Mouse (Mus musculus): ENCODE results near the gene Wif1. TPM values are rescaled to one million over a fixed set of nuclear protein-coding genes. Genes with fewer than 3 reads are reported as not detected.

Wif1 gene
- polyA plus RNA-seq, 1 experiment = 1.8 TPM

DNA sequence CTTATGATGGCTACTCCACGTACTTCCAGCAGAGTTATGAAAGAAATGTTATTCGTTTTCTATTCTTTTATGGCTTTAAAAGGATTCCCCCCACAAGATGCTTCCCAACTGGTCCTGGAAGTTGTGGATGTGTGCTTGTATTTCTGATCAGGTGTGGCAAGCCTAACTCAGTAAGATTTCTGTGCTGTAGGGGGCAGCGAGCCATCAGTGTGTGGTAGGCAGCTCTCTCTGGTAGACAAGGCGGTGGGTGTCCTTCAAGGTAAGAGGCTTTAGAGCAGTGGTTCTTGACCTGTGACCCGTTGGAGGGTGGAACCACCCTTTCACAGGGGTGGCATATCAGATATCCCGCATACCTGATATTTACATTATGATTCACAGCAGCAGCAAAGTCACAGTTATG lies 23.1 kb downstream of the Wif1 start:
- DNase-seq = no peak

DNA sequence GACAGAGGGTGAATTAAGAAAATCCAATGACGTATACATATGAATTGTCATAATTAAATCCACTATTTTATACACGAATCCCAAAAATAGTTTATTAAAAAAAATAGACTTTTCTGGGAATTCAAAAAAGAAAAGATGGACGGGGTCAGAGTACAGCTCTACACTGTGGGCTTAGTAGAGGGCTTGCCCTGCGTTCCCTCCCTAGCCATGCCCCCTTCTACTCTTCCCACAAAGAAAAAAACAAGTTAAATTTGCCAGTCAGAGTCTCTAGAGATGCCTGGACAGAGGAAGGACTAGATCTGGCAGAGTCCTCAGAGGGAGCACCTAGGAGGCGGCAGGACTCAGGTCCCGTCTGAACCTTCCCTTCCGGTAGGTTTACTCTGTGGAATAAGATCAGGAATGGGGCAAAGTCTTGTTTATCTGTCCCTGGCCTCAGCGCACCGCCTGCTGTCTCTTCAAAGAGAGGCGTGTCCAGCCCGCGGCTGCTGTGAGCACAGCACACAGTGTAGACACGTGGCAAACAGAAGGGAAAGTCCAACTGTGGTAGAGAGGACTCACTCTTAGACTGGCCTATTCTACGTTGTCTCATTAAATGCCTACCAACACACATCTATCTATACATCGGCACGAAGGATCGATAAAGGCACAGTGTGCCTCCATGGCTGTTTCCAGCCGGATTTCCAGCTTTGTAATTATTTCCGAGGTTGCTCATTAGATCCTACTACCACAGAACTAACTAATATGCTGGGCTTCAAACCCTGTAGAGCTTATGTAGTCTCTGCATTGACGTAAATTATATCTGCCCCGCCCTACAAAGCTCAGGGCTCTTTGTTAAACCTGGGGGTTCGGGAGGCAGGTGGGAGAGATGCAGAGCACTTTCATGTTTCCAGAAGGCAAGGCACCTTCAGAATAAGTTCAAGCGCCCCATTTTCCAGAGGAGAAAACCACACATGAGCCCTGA lies 25.6 kb downstream of the Wif1 start:
- peak; percentile 80 for DNase-seq
- 69% methylated on average over 23 of the region's 23 CpGs for WGBS
- no peaks in the 10 kb centered on the region for H3K36me3 ChIP-seq (ENCODE audit: control insufficient read depth, insufficient read depth, low read length)
- 0 out of 2 replicates have a peak, but pooled peaks cover 4% of the 10 kb centered on the region for H3K4me1 ChIP-seq (ENCODE audit: control insufficient read depth, insufficient read depth, low read length)
- no peak for TF ChIP-seq POLR2A (IDR thresholded peaks at IDR 0.05; ENCODE audit: low read depth, low read length)
- TF ChIP-seq CTCF (conservative IDR thresholded peaks at IDR 0.05; ENCODE audit: insufficient read depth, insufficient read length, low read depth, low read length) = no peak
- no peaks in the 10 kb centered on the region for H3K27me3 ChIP-seq (replicated peaks; ENCODE audit: control insufficient read depth, insufficient read depth, low read length)
- H3K27ac ChIP-seq (ENCODE audit: insufficient read depth, low read depth, low read length) = no peak overlapping the region
- H3K4me3 ChIP-seq (ENCODE audit: insufficient read depth, low read depth, low read length) = no peak overlapping the region

More for the DNA sequence above, 23.1 kb downstream of the Wif1 start:
- WGBS = 87% methylated on average over 6 of the region's 6 CpGs
- Histone ChIP-seq H3K27me3 (replicated peaks; ENCODE audit: control insufficient read depth, insufficient read depth, low read length) (no peaks in the 10 kb centered on the region), H3K4me3 (ENCODE audit: insufficient read depth, low read depth, low read length) (no peak overlapping the region), H3K4me1 (ENCODE audit: control insufficient read depth, insufficient read depth, low read length) (0 out of 2 replicates have a peak, but pooled peaks cover 4% of the 10 kb centered on the region), H3K36me3 (ENCODE audit: control insufficient read depth, insufficient read depth, low read length) (no peaks in the 10 kb centered on the region), H3K27ac (ENCODE audit: insufficient read depth, low read depth, low read length) (no peak overlapping the region)
- no peak; the same call in 1 of the 2 replicates for TF ChIP-seq CTCF (conservative IDR thresholded peaks at IDR 0.05; ENCODE audit: insufficient read depth, insufficient read length, low read depth, low read length)
- TF ChIP-seq POLR2A (IDR thresholded peaks at IDR 0.05; ENCODE audit: low read depth, low read length) = no peak

DNA sequence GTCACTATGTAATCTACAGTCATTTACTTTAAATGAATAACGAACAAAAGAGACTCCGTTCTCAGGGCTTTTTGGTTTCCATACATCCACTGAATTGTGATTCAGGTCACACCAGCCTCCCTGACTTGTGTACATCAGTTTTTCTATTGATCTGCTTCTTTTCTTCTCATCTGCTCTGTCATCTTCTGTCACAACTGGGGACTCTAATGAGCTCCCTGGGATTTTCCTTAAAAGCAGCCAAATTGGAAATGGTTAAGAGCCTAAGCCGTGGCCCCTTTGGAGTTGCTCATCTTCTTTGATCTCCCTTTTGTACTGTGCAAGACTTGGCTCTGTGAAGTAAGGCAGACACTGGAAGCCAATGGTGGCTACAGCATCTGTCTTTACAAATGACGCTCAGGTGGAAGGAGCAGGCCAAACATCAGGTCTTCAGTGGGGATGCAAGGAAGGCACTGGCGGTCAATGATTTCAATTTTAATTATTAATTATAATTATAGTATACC lies 27.6 kb downstream of the Wif1 start:
- no peak overlapping the region for H3K4me3 ChIP-seq (ENCODE audit: insufficient read depth, low read depth, low read length)
- no peak overlapping the region for H3K27ac ChIP-seq (ENCODE audit: insufficient read depth, low read depth, low read length)
- no peaks in the 10 kb centered on the region for H3K36me3 ChIP-seq (ENCODE audit: control insufficient read depth, insufficient read depth, low read length)
- TF ChIP-seq POLR2A (IDR thresholded peaks at IDR 0.05; ENCODE audit: low read depth, low read length) = no peak
- TF ChIP-seq CTCF (conservative IDR thresholded peaks at IDR 0.05; ENCODE audit: insufficient read depth, insufficient read length, low read depth, low read length) = no peak
- DNase-seq = no peak
- 89% methylated on average over 5 of the region's 5 CpGs for WGBS
- no peaks in the 10 kb centered on the region for H3K27me3 ChIP-seq (replicated peaks; ENCODE audit: control insufficient read depth, insufficient read depth, low read length)
- no peaks in the 10 kb centered on the region for H3K4me1 ChIP-seq (ENCODE audit: control insufficient read depth, insufficient read depth, low read length)

DNA sequence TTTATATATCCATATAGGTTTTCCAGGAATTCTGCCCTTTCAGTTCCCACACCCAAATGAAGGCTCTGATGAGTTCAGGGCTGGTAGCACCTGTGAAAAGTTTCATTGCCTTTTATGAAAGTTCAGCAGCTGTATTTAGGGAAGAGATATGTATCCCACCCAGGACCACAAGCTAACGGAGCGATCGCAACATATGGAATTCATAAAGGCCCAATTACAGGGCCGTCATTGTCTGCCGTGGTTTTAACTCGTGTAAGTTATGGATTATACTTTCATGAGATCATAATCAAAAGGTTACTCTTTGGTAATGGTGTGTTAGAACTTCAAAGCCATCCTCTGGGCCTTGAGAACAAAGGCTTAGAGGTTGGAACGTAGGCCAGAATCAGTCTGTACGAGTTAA lies 28.9 kb downstream of the Wif1 start:
- 90% methylated on average over 8 of the region's 8 CpGs for WGBS
- Histone ChIP-seq H3K27me3 (replicated peaks; ENCODE audit: control insufficient read depth, insufficient read depth, low read length) (no peaks in the 10 kb centered on the region), H3K4me1 (ENCODE audit: control insufficient read depth, insufficient read depth, low read length) (no peaks in the 10 kb centered on the region), H3K27ac (ENCODE audit: insufficient read depth, low read depth, low read length) (no peak overlapping the region), H3K4me3 (ENCODE audit: insufficient read depth, low read depth, low read length) (no peak overlapping the region), H3K36me3 (ENCODE audit: control insufficient read depth, insufficient read depth, low read length) (no peaks in the 10 kb centered on the region)
- TF ChIP-seq CTCF (conservative IDR thresholded peaks at IDR 0.05; ENCODE audit: insufficient read depth, insufficient read length, low read depth, low read length) (no peak), POLR2A (IDR thresholded peaks at IDR 0.05; ENCODE audit: low read depth, low read length) (no peak)
- DNase-seq = no peak

DNA sequence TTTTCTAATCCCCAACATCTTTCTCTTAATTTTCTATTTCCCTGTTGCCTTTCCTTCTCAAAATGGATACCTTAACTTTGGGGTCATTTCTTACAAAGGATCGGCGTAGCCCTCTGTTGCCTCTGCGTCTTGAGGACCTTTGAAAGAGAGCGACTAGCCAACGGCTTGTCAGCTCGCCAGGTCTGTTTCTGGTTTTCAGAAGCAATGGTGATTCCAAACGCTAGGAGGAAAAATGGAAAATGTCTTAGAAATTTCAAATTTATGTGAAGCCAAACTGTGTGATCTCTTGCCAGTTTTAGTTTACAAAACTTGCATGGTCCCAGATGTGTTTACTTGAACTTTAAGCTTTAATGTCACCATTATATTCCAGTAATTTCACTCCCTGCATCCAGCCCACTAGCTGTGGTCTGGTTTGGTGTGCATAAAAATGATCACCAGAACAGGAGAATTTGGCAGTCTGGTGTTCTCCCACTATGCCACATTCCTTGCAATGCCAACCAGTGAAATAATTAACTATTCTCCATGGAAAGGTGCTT lies 33.7 kb downstream of the Wif1 start:
- no peaks in the 10 kb centered on the region for H3K4me1 ChIP-seq (ENCODE audit: control insufficient read depth, insufficient read depth, low read length)
- 87% methylated on average over 7 of the region's 7 CpGs for WGBS

DNA sequence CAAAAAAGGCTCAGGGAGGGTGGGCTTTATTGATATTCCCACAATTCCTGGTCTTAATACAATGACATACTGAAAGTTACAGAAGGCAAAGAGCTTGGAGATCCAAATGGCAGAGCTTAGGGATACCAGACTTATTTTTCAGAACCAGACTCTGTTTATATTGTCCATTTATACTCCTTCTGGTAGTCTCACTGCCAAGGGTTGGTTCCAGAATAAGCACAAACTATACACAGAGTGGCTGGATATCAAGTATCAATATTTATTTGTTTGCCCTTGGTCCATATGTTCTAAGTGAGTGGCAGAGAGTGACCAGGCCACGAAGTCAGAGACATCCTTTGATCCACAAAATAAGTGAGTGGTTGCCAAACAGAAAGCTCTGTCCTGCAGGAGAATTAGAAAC lies 34.2 kb downstream of the Wif1 start:
- no peak for DNase-seq
- 34% methylated on average over 1 of the region's 1 CpGs for WGBS
- Histone ChIP-seq H3K27me3 (replicated peaks; ENCODE audit: control insufficient read depth, insufficient read depth, low read length) (no peaks in the 10 kb centered on the region), H3K27ac (ENCODE audit: insufficient read depth, low read depth, low read length) (no peak overlapping the region), H3K4me1 (ENCODE audit: control insufficient read depth, insufficient read depth, low read length) (no peaks in the 10 kb centered on the region), H3K4me3 (ENCODE audit: insufficient read depth, low read depth, low read length) (no peak overlapping the region), H3K36me3 (ENCODE audit: control insufficient read depth, insufficient read depth, low read length) (no peaks in the 10 kb centered on the region)
- TF ChIP-seq CTCF (conservative IDR thresholded peaks at IDR 0.05; ENCODE audit: insufficient read depth, insufficient read length, low read depth, low read length) (no peak), POLR2A (IDR thresholded peaks at IDR 0.05; ENCODE audit: low read depth, low read length) (no peak)

More for the DNA sequence above, 33.7 kb downstream of the Wif1 start:
- Histone ChIP-seq H3K27me3 (replicated peaks; ENCODE audit: control insufficient read depth, insufficient read depth, low read length) (no peaks in the 10 kb centered on the region), H3K36me3 (ENCODE audit: control insufficient read depth, insufficient read depth, low read length) (no peaks in the 10 kb centered on the region), H3K27ac (ENCODE audit: insufficient read depth, low read depth, low read length) (no peak overlapping the region), H3K4me3 (ENCODE audit: insufficient read depth, low read depth, low read length) (no peak overlapping the region)
- TF ChIP-seq CTCF (conservative IDR thresholded peaks at IDR 0.05; ENCODE audit: insufficient read depth, insufficient read length, low read depth, low read length) = no peak
- TF ChIP-seq POLR2A (IDR thresholded peaks at IDR 0.05; ENCODE audit: low read depth, low read length) = no peak
- DNase-seq = no peak

DNA sequence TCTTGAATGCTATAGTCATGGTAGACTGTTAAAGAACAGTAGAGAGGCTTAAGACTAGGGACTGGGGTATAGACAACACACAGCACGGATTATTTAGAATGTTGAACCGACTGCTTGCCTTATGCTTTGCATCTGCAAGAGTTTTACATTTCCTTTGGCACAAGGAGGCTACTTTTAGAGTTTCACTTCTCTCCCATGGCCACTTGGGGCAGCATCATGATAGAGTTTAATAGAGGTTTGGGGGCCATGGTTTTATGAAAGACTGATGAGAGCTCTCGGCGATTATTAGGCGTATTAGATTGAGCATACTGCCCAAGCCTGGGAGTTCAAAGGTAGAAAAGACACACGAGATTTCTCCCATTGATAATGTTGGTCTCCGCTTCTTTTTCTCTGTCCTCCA lies 37.0 kb downstream of the Wif1 start:
- no peak for DNase-seq
- H3K4me3 ChIP-seq (ENCODE audit: insufficient read depth, low read depth, low read length) = no peak overlapping the region
- no peaks in the 10 kb centered on the region for H3K27me3 ChIP-seq (replicated peaks; ENCODE audit: control insufficient read depth, insufficient read depth, low read length)
- 79% methylated on average over 7 of the region's 7 CpGs for WGBS
- H3K4me1 ChIP-seq (ENCODE audit: control insufficient read depth, insufficient read depth, low read length) = no peaks in the 10 kb centered on the region
- TF ChIP-seq POLR2A (IDR thresholded peaks at IDR 0.05; ENCODE audit: low read depth, low read length) (no peak), CTCF (conservative IDR thresholded peaks at IDR 0.05; ENCODE audit: insufficient read depth, insufficient read length, low read depth, low read length) (no peak)
- no peaks in the 10 kb centered on the region for H3K36me3 ChIP-seq (ENCODE audit: control insufficient read depth, insufficient read depth, low read length)
- H3K27ac ChIP-seq (ENCODE audit: insufficient read depth, low read depth, low read length) = no peak overlapping the region
